Mouse (Mus musculus): ENCODE data around the gene Tas2r138. TPM values are rescaled to one million over a fixed set of nuclear protein-coding genes. Genes with fewer than 3 reads are reported as not detected.
"Not testable (repeated sequence)": the region's sequence is repeated elsewhere in the genome, so short reads cannot be mapped to it uniquely, and the experiment has no call there.

The Tas2r138 gene
- total RNA-seq (2017): not detected in 2 replicates

DNA sequence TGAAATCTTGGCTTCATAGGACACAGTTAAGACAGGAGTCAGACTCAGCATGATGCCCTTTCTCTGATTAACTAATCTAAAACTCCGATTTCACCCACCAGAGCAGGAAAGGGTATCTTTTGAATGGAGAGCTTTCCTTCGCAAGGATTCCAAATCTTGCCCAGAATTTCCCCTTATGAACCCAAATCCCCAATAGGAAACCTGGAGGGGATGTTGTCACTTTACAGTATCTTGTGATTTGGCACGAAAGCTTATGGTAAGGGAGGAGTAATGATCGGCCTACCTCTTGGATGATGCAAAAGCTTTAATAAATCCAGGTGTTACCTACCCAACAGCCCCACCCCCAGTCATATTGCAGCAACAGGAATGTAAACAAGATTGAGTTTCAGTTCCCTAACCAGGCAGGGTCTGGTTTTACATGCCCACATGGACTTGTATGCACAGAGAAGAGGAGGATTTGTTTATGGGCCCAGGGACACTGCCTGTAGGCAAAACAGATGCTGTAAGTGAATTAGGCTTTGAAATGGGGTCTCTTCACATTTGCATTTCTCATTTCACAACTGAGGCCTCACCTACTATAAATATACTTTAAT lies at the start of gene Tas2r138:
Gene Tas2r138 (minus strand): TSS at position 51 of the 593 bp plus-strand sequence.
- ATAC-seq (replicated peaks in 1 of 2; ENCODE audit: insufficient read depth in 1 of 2, low FRiP score in 2 of 2, low TSS enrichment in 1 of 2, low read depth in 1 of 2, poor library complexity in 2 of 2, severe bottlenecking in 2 of 2): no peak

GRCm38 (mm10) chr6:40660930-40661329 lies 47.8 kb upstream of the Tas2r138 start:
- ATAC-seq (replicated peaks in 1 of 2; ENCODE audit: insufficient read depth in 1 of 2, low FRiP score in 2 of 2, low TSS enrichment in 1 of 2, low read depth in 1 of 2, poor library complexity in 2 of 2, severe bottlenecking in 2 of 2): no peak

GRCm38 (mm10) chr6:40650953-40651352 lies 37.8 kb upstream of the Tas2r138 start:
- ATAC-seq (replicated peaks in 1 of 2; ENCODE audit: insufficient read depth in 1 of 2, low FRiP score in 2 of 2, low TSS enrichment in 1 of 2, low read depth in 1 of 2, poor library complexity in 2 of 2, severe bottlenecking in 2 of 2): no peak

DNA sequence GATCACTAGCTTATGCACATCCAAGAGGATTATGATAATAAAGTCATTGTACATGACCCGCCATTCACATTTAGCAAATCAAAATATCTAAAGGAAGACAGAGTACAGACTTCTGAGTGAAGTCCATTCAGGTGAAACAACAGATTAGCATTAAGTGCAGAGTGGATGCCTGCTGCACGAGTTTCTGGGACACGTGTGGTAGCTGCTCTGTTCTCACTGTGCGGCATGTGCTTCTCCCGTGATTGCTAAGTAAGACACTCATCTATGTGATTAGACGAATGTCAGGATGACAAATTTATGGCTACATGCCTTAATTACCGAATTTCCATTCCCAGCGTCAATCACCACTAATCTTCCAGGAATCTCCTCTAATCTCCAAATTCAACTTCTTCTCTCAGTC lies 32.6 kb upstream of the Tas2r138 start:
- ATAC-seq (replicated peaks in 1 of 2; ENCODE audit: insufficient read depth in 1 of 2, low FRiP score in 2 of 2, low TSS enrichment in 1 of 2, low read depth in 1 of 2, poor library complexity in 2 of 2, severe bottlenecking in 2 of 2): no peak

DNA sequence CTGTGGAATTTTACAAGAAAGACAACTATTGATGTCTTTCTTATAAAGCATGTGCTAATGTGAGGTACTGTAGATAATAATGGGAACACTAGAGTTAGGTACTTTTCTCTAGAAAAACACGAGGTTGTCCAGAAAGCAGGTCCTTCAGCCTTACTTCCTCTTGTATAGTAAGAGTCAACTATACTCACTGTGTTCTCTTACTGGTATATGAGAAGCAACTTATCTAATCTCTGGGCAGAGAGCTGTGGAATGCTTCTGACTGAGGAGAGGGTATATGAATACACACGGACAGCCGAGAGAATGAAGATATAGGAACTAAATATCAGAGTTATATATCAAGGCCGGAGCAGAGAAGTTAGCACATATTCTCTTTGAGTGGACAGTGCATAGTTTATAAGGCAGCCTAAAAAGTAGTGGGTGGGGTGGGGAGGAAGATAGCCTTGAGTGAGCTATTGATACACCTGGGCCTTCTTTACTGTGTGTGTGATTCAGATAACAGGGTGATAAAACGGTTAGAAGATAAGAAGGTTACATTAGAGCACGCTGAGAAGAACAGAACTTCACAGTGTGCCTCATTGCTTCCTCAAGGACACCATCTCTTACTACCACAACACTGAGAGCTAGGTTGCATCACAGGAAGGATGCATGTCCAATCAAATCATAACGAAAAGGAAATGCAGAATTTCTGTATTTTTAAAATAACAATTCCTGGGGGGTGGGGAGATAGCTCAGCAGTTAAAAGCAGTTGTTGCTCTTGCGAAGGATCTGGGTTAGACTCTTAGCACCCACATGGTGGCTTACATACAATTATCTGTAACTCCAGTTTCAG lies 27.8 kb upstream of the Tas2r138 start:
- ATAC-seq (replicated peaks in 1 of 2; ENCODE audit: insufficient read depth in 1 of 2, low FRiP score in 2 of 2, low TSS enrichment in 1 of 2, low read depth in 1 of 2, poor library complexity in 2 of 2, severe bottlenecking in 2 of 2): no peak; a peak in 1 of 4 replicates

GRCm38 (mm10) chr6:40637755-40638154 lies 24.6 kb upstream of the Tas2r138 start:
- ATAC-seq (replicated peaks in 1 of 2; ENCODE audit: insufficient read depth in 1 of 2, low FRiP score in 2 of 2, low TSS enrichment in 1 of 2, low read depth in 1 of 2, poor library complexity in 2 of 2, severe bottlenecking in 2 of 2): no peak

- no peak for ATAC-seq (replicated peaks in 1 of 2; ENCODE audit: insufficient read depth in 1 of 2, low FRiP score in 2 of 2, low TSS enrichment in 1 of 2, low read depth in 1 of 2, poor library complexity in 2 of 2, severe bottlenecking in 2 of 2)
Observed at GRCm38 (mm10) chr6:40635559-40635958, 22.4 kb upstream of the Tas2r138 start.

- no peak for ATAC-seq (replicated peaks in 1 of 2; ENCODE audit: insufficient read depth in 1 of 2, low FRiP score in 2 of 2, low TSS enrichment in 1 of 2, low read depth in 1 of 2, poor library complexity in 2 of 2, severe bottlenecking in 2 of 2)
Observed at GRCm38 (mm10) chr6:40634640-40635071, 21.5 kb upstream of the Tas2r138 start.

GRCm38 (mm10) chr6:40628406-40629000 lies 15.4 kb upstream of the Tas2r138 start, which contains the start of gene Mgam:
Mgam (plus strand) TSS chr6:40628831.
- ATAC-seq (replicated peaks in 1 of 2; ENCODE audit: insufficient read depth in 1 of 2, low FRiP score in 2 of 2, low TSS enrichment in 1 of 2, low read depth in 1 of 2, poor library complexity in 2 of 2, severe bottlenecking in 2 of 2): peak; percentile 37 to 51; a peak in 2 of 4 replicates

- ATAC-seq (replicated peaks in 1 of 2; ENCODE audit: insufficient read depth in 1 of 2, low FRiP score in 2 of 2, low TSS enrichment in 1 of 2, low read depth in 1 of 2, poor library complexity in 2 of 2, severe bottlenecking in 2 of 2): no peak
Observed at GRCm38 (mm10) chr6:40626111-40626510, 13.0 kb upstream of the Tas2r138 start.

DNA sequence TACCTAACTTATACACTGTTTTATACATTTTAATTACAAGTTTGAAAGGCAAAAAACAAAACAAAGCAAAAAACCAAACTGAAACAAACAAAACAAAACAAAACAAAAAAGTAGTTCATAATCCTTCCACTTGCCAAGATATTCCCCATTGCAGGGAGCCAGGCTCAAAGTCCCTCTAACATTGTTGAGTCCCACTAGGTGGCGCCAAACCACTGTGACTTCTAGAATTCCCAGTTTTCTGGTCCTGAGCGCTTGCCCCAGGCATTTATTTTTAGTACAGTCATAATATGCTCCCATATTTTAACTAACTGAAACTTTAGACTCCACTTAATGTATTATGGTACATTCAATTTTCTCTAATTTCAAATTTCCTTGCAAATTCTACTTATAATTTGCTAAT lies 4.9 kb upstream of the Tas2r138 start:
- ATAC-seq (replicated peaks in 1 of 2; ENCODE audit: insufficient read depth in 1 of 2, low FRiP score in 2 of 2, low TSS enrichment in 1 of 2, low read depth in 1 of 2, poor library complexity in 2 of 2, severe bottlenecking in 2 of 2): peak in 1 of 2 experiments; percentile 32; a peak in 1 of 4 replicates

GRCm38 (mm10) chr6:40610244-40610643 lies 2.9 kb downstream of the Tas2r138 start:
- no peak for ATAC-seq (replicated peaks in 1 of 2; ENCODE audit: insufficient read depth in 1 of 2, low FRiP score in 2 of 2, low TSS enrichment in 1 of 2, low read depth in 1 of 2, poor library complexity in 2 of 2, severe bottlenecking in 2 of 2)

GRCm38 (mm10) chr6:40607431-40607830 lies 5.7 kb downstream of the Tas2r138 start:
- peak in 1 of 2 experiments; percentile 12; a peak in 2 of 4 replicates for ATAC-seq (replicated peaks in 1 of 2; ENCODE audit: insufficient read depth in 1 of 2, low FRiP score in 2 of 2, low TSS enrichment in 1 of 2, low read depth in 1 of 2, poor library complexity in 2 of 2, severe bottlenecking in 2 of 2)

DNA sequence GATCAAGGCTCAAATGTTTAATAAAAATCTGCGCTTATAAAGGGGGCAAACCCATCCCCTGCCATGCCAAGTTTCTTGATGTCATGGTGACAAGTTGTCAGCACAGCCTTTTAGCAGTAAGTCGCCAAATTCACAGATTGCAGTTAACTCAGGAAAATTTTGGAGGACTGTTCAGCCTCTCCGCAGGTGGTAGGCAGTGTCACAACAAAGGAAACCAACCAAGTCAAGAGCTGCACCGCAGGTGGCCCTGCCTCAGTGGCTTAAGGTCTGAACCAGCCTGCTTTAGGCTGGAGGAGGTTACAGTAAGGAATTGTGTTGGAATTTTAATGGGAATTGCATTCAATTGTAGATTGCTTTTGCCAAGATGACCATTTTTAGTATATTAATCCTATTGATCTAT lies 14.6 kb downstream of the Tas2r138 start:
- ATAC-seq (replicated peaks in 1 of 2; ENCODE audit: insufficient read depth in 1 of 2, low FRiP score in 2 of 2, low TSS enrichment in 1 of 2, low read depth in 1 of 2, poor library complexity in 2 of 2, severe bottlenecking in 2 of 2): not testable (repeated sequence)

GRCm38 (mm10) chr6:40594804-40595550 lies 18.1 kb downstream of the Tas2r138 start:
- ATAC-seq (replicated peaks in 1 of 2; ENCODE audit: insufficient read depth in 1 of 2, low FRiP score in 2 of 2, low TSS enrichment in 1 of 2, low read depth in 1 of 2, poor library complexity in 2 of 2, severe bottlenecking in 2 of 2): peak; percentile 65 to 83; a peak in 2 of 4 replicates

DNA sequence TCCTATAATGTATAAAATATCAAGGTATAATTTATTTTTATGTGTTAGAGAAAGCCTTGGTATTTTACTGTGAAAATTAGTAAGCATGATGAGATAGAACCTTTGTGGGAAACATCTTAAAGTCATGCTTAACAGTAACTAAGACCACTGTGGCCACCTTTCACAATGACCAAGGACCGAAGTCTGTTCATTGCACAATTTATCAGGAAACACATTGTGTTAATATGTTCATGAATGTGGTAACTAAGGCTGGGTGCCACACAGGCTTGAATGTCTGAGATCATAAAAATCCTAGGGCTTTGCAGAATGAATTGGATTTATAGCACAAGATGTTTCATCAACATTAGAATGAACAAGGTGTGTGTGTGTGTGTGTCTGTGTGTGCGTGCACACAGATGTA lies 24.8 kb downstream of the Tas2r138 start:
- peak in 1 of 2 experiments; percentile 39; a peak in 1 of 4 replicates for ATAC-seq (replicated peaks in 1 of 2; ENCODE audit: insufficient read depth in 1 of 2, low FRiP score in 2 of 2, low TSS enrichment in 1 of 2, low read depth in 1 of 2, poor library complexity in 2 of 2, severe bottlenecking in 2 of 2)

GRCm38 (mm10) chr6:40585645-40586044 lies 27.5 kb downstream of the Tas2r138 start, which contains the start of gene Clec5a:
Clec5a (minus strand) TSS chr6:40585821.
- peak; percentile 54 to 55 for ATAC-seq (replicated peaks in 1 of 2; ENCODE audit: insufficient read depth in 1 of 2, low FRiP score in 2 of 2, low TSS enrichment in 1 of 2, low read depth in 1 of 2, poor library complexity in 2 of 2, severe bottlenecking in 2 of 2)

Data from hematopoietic stem cell, adult 5-6 weeks (primary cell).